Mouse (Mus musculus): ENCODE measurements around the gene Dnajc5. TPM values are rescaled to one million over a fixed set of nuclear protein-coding genes. Genes with fewer than 3 reads are reported as not detected.

The Dnajc5 gene
- polyA plus RNA-seq, 1 experiment from 2014 or later: 91.9 TPM

DNA sequence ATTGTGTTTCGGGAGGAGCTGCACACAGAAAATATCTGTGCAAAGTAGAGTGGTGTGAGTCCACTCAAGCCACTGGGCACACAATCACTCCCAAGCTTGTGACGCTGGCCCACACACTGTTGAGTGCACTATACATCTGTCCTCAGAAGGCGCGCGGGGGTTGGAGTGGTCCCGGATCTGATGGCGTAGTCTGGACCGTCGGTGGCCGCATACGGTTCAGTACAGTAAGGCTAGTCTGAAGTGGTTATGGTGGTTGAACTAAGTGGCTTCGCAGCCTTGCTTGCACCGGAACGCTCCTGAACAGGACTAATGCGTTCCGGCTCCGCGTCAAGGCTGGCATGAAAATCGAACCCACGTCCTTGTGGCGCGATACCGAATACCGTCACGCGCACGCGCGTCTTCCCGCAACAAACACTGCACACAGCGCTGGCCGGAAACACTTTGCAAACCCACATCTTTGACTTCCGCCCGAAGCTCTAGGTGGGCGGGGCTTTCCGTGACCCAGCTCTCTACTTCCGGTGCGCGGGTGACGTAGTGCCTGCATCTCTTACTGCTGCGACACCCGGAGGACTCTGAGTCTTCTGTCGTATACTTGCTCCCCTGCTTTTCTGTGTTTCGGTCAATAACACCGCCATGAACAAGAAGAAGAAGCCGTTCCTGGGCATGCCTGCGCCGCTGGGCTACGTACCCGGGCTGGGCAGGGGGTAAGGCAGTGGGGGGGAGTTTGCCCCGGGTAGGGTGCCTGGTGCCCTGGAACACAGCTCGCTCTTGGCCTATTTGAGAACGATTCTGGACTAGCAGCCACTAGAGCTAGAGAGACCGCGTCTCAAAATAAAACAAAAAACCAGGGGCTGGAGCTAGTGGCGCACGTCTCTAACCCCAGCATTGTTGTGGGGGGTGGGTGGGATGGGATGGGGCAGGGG is 80.8 kb downstream of the Dnajc5 start:
- Histone ChIP-seq H3K27ac (ENCODE audit: poor library complexity, severe bottlenecking) (peak overlapping the region; percentile 81), H3K4me1 (replicated peaks) (peaks cover 14% of the 10 kb centered on the region), H3K4me3 (peak overlapping the region; percentile 94), H3K4me2 (peak overlapping the region; percentile 80), H3K9ac (peak overlapping the region; percentile 94), H3K36me3 (peaks cover 7% of the 10 kb centered on the region; the same call in 1 of the 2 replicates), H3K9me3 (replicated peaks) (no peaks in the 10 kb centered on the region), H3K27me3 (replicated peaks) (no peaks in the 10 kb centered on the region)
- 2% methylated on average over 57 of the region's 57 CpGs for WGBS
- ATAC-seq (ENCODE audit: insufficient number of reproducible peaks, low FRiP score): peak; percentile 95

GRCm38 (mm10) chr2:181601751-181602145 is 81.5 kb downstream of the Dnajc5 start:
- H3K4me2 ChIP-seq: peak overlapping the region; percentile 80
- peaks cover 14% of the 10 kb centered on the region for H3K4me1 ChIP-seq (replicated peaks)
- peaks cover 4% of the 10 kb centered on the region; the same call in 1 of the 2 replicates for H3K36me3 ChIP-seq
- H3K27ac ChIP-seq (ENCODE audit: poor library complexity, severe bottlenecking): peak overlapping the region; percentile 81
- H3K27me3 ChIP-seq (replicated peaks): no peaks in the 10 kb centered on the region
- H3K9ac ChIP-seq: peak overlapping the region; percentile 94
- no peak for ATAC-seq (ENCODE audit: insufficient number of reproducible peaks, low FRiP score)
- H3K4me3 ChIP-seq: peak overlapping the region; percentile 94
- WGBS: 26% methylated on average over 10 of the region's 10 CpGs
- H3K9me3 ChIP-seq (replicated peaks): no peaks in the 10 kb centered on the region

- peak overlapping the region; percentile 94; the same call in 1 of the 2 replicates for H3K9ac ChIP-seq
- peak overlapping the region; percentile 80 for H3K4me2 ChIP-seq
- H3K27me3 ChIP-seq (replicated peaks): no peaks in the 10 kb centered on the region
- no peaks in the 10 kb centered on the region for H3K9me3 ChIP-seq (replicated peaks)
- 66% methylated on average over 4 of the region's 4 CpGs for WGBS
- no peak overlapping the region for H3K27ac ChIP-seq (ENCODE audit: poor library complexity, severe bottlenecking)
- H3K36me3 ChIP-seq: peaks cover 4% of the 10 kb centered on the region; the same call in 1 of the 2 replicates
- peak overlapping the region; percentile 94 for H3K4me3 ChIP-seq
- no peak for ATAC-seq (ENCODE audit: insufficient number of reproducible peaks, low FRiP score)
- peaks cover 14% of the 10 kb centered on the region for H3K4me1 ChIP-seq (replicated peaks)
Measured at GRCm38 (mm10) chr2:181602367-181602766, 82.1 kb downstream of the Dnajc5 start.

Small RNAs within 50 kb of the gene (microRNA-seq; reads per million reads assigned to microRNA genes)
- gene Mir7006: not detected

Other genes with a start within 250 kb of the Dnajc5 start
- 10.3 and 10.7 TPM in 2 replicates for gene Gmeb2, start 232.4 kb upstream of the Dnajc5 start, polyA plus RNA-seq (2016; fragmentation: Nextera tagmentation; extraction: Ambion mirVana)
- gene Stmn3, start 206.0 kb upstream of the Dnajc5 start, polyA plus RNA-seq (2016; fragmentation: Nextera tagmentation; extraction: Ambion mirVana): 0.45 and 0.80 TPM in 2 replicates
- gene Rtel1, start 200.7 kb upstream of the Dnajc5 start, polyA plus RNA-seq (2016; fragmentation: Nextera tagmentation; extraction: Ambion mirVana): 29.0 and 30.0 TPM in 2 replicates
- 33.8 and 33.9 TPM in 2 replicates for gene Zgpat, start 155.6 kb upstream of the Dnajc5 start, polyA plus RNA-seq (2016; fragmentation: Nextera tagmentation; extraction: Ambion mirVana)
- gene Arfrp1, start 155.1 kb upstream of the Dnajc5 start, polyA plus RNA-seq (2016; fragmentation: Nextera tagmentation; extraction: Ambion mirVana): 50.0 and 54.1 TPM in 2 replicates
- gene Lime1, start 140.4 kb upstream of the Dnajc5 start, polyA plus RNA-seq (2016; fragmentation: Nextera tagmentation; extraction: Ambion mirVana): 16.2 and 16.9 TPM in 2 replicates
- 13.5 and 15.1 TPM in 2 replicates for gene Zbtb46, start 61.1 kb upstream of the Dnajc5 start, polyA plus RNA-seq (2016; fragmentation: Nextera tagmentation; extraction: Ambion mirVana)
- gene Abhd16b, start 27.3 kb upstream of the Dnajc5 start, polyA plus RNA-seq (2016; fragmentation: Nextera tagmentation; extraction: Ambion mirVana): 0.24 TPM in 1 of 2 replicates, not detected in the other
- 105 and 109 TPM in 2 replicates for gene Tpd52l2, start 23.3 kb upstream of the Dnajc5 start, polyA plus RNA-seq (2016; fragmentation: Nextera tagmentation; extraction: Ambion mirVana)
- 64.2 and 65.3 TPM in 2 replicates for gene Uckl1, start 64.4 kb downstream of the Dnajc5 start, polyA plus RNA-seq (2016; fragmentation: Nextera tagmentation; extraction: Ambion mirVana)
- 46.8 and 48.8 TPM in 2 replicates for gene Prpf6, start 71.4 kb downstream of the Dnajc5 start, polyA plus RNA-seq (2016; fragmentation: Nextera tagmentation; extraction: Ambion mirVana)
- 44.8 and 46.1 TPM in 2 replicates for gene Zfp512b, start 72.3 kb downstream of the Dnajc5 start, polyA plus RNA-seq (2016; fragmentation: Nextera tagmentation; extraction: Ambion mirVana)
- gene Samd10, start 78.7 kb downstream of the Dnajc5 start, polyA plus RNA-seq (2016; fragmentation: Nextera tagmentation; extraction: Ambion mirVana): 12.4 and 13.4 TPM in 2 replicates
- gene Gm29797, start 136.5 kb downstream of the Dnajc5 start, polyA plus RNA-seq (2016; fragmentation: Nextera tagmentation; extraction: Ambion mirVana): not detected in 2 replicates
- gene Sox18, start 151.2 kb downstream of the Dnajc5 start, polyA plus RNA-seq (2016; fragmentation: Nextera tagmentation; extraction: Ambion mirVana): 24.7 and 26.3 TPM in 2 replicates
- 13.1 and 15.4 TPM in 2 replicates for gene Tcea2, start 159.8 kb downstream of the Dnajc5 start, polyA plus RNA-seq (2016; fragmentation: Nextera tagmentation; extraction: Ambion mirVana)
- 43.5 and 45.4 TPM in 2 replicates for gene Rgs19, start 173.5 kb downstream of the Dnajc5 start, polyA plus RNA-seq (2016; fragmentation: Nextera tagmentation; extraction: Ambion mirVana)
- not detected in 2 replicates for gene Lkaaear1, start 178.0 kb downstream of the Dnajc5 start, polyA plus RNA-seq (2016; fragmentation: Nextera tagmentation; extraction: Ambion mirVana)
- gene Oprl1, start 194.5 kb downstream of the Dnajc5 start, polyA plus RNA-seq (2016; fragmentation: Nextera tagmentation; extraction: Ambion mirVana): 7.7 and 9.8 TPM in 2 replicates
- gene Myt1, start 242.8 kb downstream of the Dnajc5 start, polyA plus RNA-seq (2016; fragmentation: Nextera tagmentation; extraction: Ambion mirVana): 0.06 TPM in 1 of 2 replicates, not detected in the other